Mouse (Mus musculus) MEL (cell line): ENCODE data around the gene Rab11a. TPM values are rescaled to one million over a fixed set of nuclear protein-coding genes. Genes with fewer than 3 reads are reported as not detected.

ENCODE experiments used
- DNase-seq: peaks from one replicate; pipeline ENCODE4 v3.0.0; 2011; ENCODE audit warnings: low read depth, low spot score
- H3K27ac ChIP-seq: 2 replicates; pipeline ENCODE4 v1.5.1; 2012; ENCODE audit warnings: low read depth, mild to moderate bottlenecking, control low read depth, low read length, moderate library complexity; ENCODE audit not compliant: control insufficient read depth
- H3K27me3 ChIP-seq, 2 experiments: fragments of 150-350 bp in 1 of 2; sonication (generic) in 1 of 2; 2 replicates each; pipeline ENCODE4 v1.6.1; 2012; ENCODE audit warnings: low read length in 2 of 2, mild to moderate bottlenecking in 2 of 2, improper control_type of control experiment in 1 of 2, moderate library complexity in 1 of 2; ENCODE audit not compliant: insufficient read depth in 2 of 2, control insufficient read depth in 1 of 2
- H3K36me3 ChIP-seq, 2 experiments: 2 replicates each; pipeline ENCODE4 v1.6.1; 2012 to 2014; ENCODE audit warnings: low read length in 2 of 2, improper control_type of control experiment in 1 of 2, inconsistent platforms in 1 of 2, mild to moderate bottlenecking in 1 of 2; ENCODE audit not compliant: insufficient read depth in 2 of 2, control insufficient read depth in 1 of 2
- H3K4me1 ChIP-seq, 2 experiments: fragments of 150-350 bp in 1 of 2; sonication (generic) in 1 of 2; 2 replicates each; pipeline ENCODE4 v1.6.1; 2012; ENCODE audit warnings: low read length in 2 of 2, improper control_type of control experiment in 1 of 2, mild to moderate bottlenecking in 1 of 2; ENCODE audit not compliant: insufficient read depth in 2 of 2, control insufficient read depth in 1 of 2
- H3K4me3 ChIP-seq, 2 experiments: fragments of 150-350 bp in 1 of 2; sonication (generic) in 1 of 2; 2 replicates each; pipeline ENCODE4 v1.5.1; 2012; ENCODE audit warnings: low read depth in 2 of 2, low read length in 2 of 2, mild to moderate bottlenecking in 2 of 2, moderate library complexity in 2 of 2, control low read depth in 1 of 2, improper control_type of control experiment in 1 of 2; ENCODE audit not compliant: control insufficient read depth in 1 of 2, insufficient read depth in 1 of 2
- H3K79me2 ChIP-seq: 2 replicates; pipeline ENCODE4 v1.6.1; 2012; ENCODE audit warnings: mild to moderate bottlenecking, low read length, moderate library complexity; ENCODE audit not compliant: control insufficient read depth, poor library complexity, insufficient read depth
- H3K9ac ChIP-seq: 2 replicates; pipeline ENCODE4 v1.6.1; 2012; ENCODE audit warnings: low read depth, mild to moderate bottlenecking, control low read depth, low read length, moderate library complexity; ENCODE audit not compliant: control insufficient read depth, poor library complexity, severe bottlenecking
- H3K9me3 ChIP-seq: fragments of 150-350 bp; sonication (generic); replicated peaks from 2 replicates; pipeline ENCODE4 v1.6.1; 2012; ENCODE audit warnings: mild to moderate bottlenecking, low read length, improper control_type of control experiment, moderate library complexity; ENCODE audit not compliant: insufficient read depth
- BHLHE40 ChIP-seq: IDR thresholded peaks from 2 replicates; pipeline ENCODE4 v1.6.1; 2012; ENCODE audit warnings: low read depth, mild to moderate bottlenecking, inconsistent platforms, low read length, improper control_type of control experiment, borderline replicate concordance
- CHD1 ChIP-seq: IDR thresholded peaks from 2 replicates; pipeline ENCODE4 v1.6.1; 2012; ENCODE audit warnings: low read depth, mild to moderate bottlenecking, inconsistent platforms, low read length, improper control_type of control experiment
- CTCF ChIP-seq, 3 experiments: IDR thresholded peaks in 2 of 3; conservative IDR thresholded peaks in 1 of 3; 2 replicates each; pipeline ENCODE4 v1.5.1; 2011 to 2012; ENCODE audit warnings: low read length in 3 of 3, low read depth in 2 of 3, mild to moderate bottlenecking in 2 of 3, improper control_type of control experiment in 1 of 3, inconsistent platforms in 1 of 3, mixed read lengths in 1 of 3, moderate library complexity in 1 of 3; ENCODE audit not compliant: control insufficient read depth in 1 of 3, insufficient read depth in 1 of 3, poor library complexity in 1 of 3, severe bottlenecking in 1 of 3
- E2F4 ChIP-seq: IDR thresholded peaks from 2 replicates; pipeline ENCODE4 v1.6.1; 2011; ENCODE audit warnings: low read depth, low read length, improper control_type of control experiment, borderline replicate concordance
- ELF1 ChIP-seq: IDR thresholded peaks from 2 replicates; pipeline ENCODE4 v1.6.1; 2014; ENCODE audit warnings: low read depth, mild to moderate bottlenecking, inconsistent platforms, low read length, improper control_type of control experiment, moderate library complexity
- GABPA ChIP-seq: IDR thresholded peaks from 2 replicates; pipeline ENCODE4 v1.6.1; 2012; ENCODE audit warnings: low read depth, mild to moderate bottlenecking, inconsistent platforms, low read length, improper control_type of control experiment, moderate library complexity
- JUND ChIP-seq: IDR thresholded peaks from 2 replicates; pipeline ENCODE4 v1.6.1; 2011; ENCODE audit warnings: low read depth, mild to moderate bottlenecking, improper control_type of control experiment, low read length
- KAT2A ChIP-seq: conservative IDR thresholded peaks from 2 replicates; pipeline ENCODE4 v1.6.1; 2012; ENCODE audit warnings: low read depth, low read length, improper control_type of control experiment, inconsistent platforms
- MAFK ChIP-seq: IDR thresholded peaks from 2 replicates; pipeline ENCODE4 v1.6.1; 2011; ENCODE audit warnings: low read depth, mild to moderate bottlenecking, low read length, improper control_type of control experiment, borderline replicate concordance
- MYC ChIP-seq: IDR thresholded peaks from 2 replicates; pipeline ENCODE4 v1.6.1; 2011; ENCODE audit warnings: low read depth, mild to moderate bottlenecking, low read length, improper control_type of control experiment, moderate library complexity
- POLR2A ChIP-seq, 2 experiments: IDR thresholded peaks; 2 replicates each; pipeline ENCODE4 v1.6.1; 2011 to 2012; ENCODE audit warnings: low read length in 2 of 2, mild to moderate bottlenecking in 2 of 2, control low read depth in 1 of 2, improper control_type of control experiment in 1 of 2, low read depth in 1 of 2, moderate library complexity in 1 of 2; ENCODE audit not compliant: control insufficient read depth in 1 of 2, insufficient read depth in 1 of 2, poor library complexity in 1 of 2
- POLR2AphosphoS2 ChIP-seq: IDR thresholded peaks from 2 replicates; pipeline ENCODE4 v1.6.1; 2011; ENCODE audit warnings: low read length, improper control_type of control experiment
- POLR2AphosphoS5 ChIP-seq: IDR thresholded peaks from 2 replicates; pipeline ENCODE4 v1.6.1; 2012; ENCODE audit warnings: low read depth, borderline replicate concordance, mild to moderate bottlenecking, inconsistent platforms, low read length, moderate library complexity, mixed read lengths
- RAD21 ChIP-seq: IDR thresholded peaks from 2 replicates; pipeline ENCODE4 v1.6.1; 2011; ENCODE audit warnings: mild to moderate bottlenecking, low read depth, low read length, improper control_type of control experiment
- RCOR1 ChIP-seq: IDR thresholded peaks from 2 replicates; pipeline ENCODE4 v1.6.1; 2012; ENCODE audit warnings: low read depth, mild to moderate bottlenecking, inconsistent platforms, low read length, improper control_type of control experiment
- SIN3A ChIP-seq: IDR thresholded peaks from 2 replicates; pipeline ENCODE4 v1.6.1; 2012; ENCODE audit warnings: low read length, improper control_type of control experiment, inconsistent platforms
- SMC3 ChIP-seq: IDR thresholded peaks from 2 replicates; pipeline ENCODE4 v1.6.1; 2011; ENCODE audit warnings: low read depth, low read length, improper control_type of control experiment
- TBP ChIP-seq: IDR thresholded peaks from 2 replicates; pipeline ENCODE4 v1.8.0; 2011; ENCODE audit warnings: low read depth, low read length, improper control_type of control experiment
- USF2 ChIP-seq, 2 experiments: IDR thresholded peaks; 2 replicates each; pipeline ENCODE4 v1.6.1; 2011 to 2012; ENCODE audit warnings: improper control_type of control experiment in 2 of 2, low read length in 2 of 2, borderline replicate concordance in 1 of 2, inconsistent platforms in 1 of 2, low read depth in 1 of 2, mild to moderate bottlenecking in 1 of 2; ENCODE audit not compliant: insufficient read depth in 1 of 2
- ZC3H11A ChIP-seq: IDR thresholded peaks from 2 replicates; pipeline ENCODE4 v1.6.1; 2012; ENCODE audit warnings: low read depth, mild to moderate bottlenecking, inconsistent platforms, low read length, improper control_type of control experiment
- ZMIZ1 ChIP-seq: IDR thresholded peaks from 2 replicates; pipeline ENCODE4 v1.6.1; 2012; ENCODE audit warnings: low read depth, mild to moderate bottlenecking, inconsistent platforms, low read length, improper control_type of control experiment, moderate library complexity
- polyA plus RNA-seq, 2 experiments: library from polyadenylated mRNA; stranded (reverse) in 1 of 2; unstranded in 1 of 2; fragments of >175 nt in 1 of 2; fragments of >200 nt in 1 of 2; gene quantifications; 2 replicates each; pipeline versions ENCODE4 v1.2.1 to v1.2.4; 2012; ENCODE audit warnings: low replicate concordance in 2 of 2, low read depth in 1 of 2; ENCODE audit not compliant: insufficient read length in 2 of 2, insufficient read depth in 1 of 2, missing spikeins in 1 of 2
- total RNA-seq: library from RNA; depleted of rRNA; stranded (reverse); fragments of 300-350 nt; gene quantifications from 2 replicates; pipeline ENCODE4 v1.2.3, GENCODE M21; 2012

The Rab11a gene
- total and polyA plus RNA-seq, 3 experiments: 93.7 to 212 TPM; not detected in 1

DNA sequence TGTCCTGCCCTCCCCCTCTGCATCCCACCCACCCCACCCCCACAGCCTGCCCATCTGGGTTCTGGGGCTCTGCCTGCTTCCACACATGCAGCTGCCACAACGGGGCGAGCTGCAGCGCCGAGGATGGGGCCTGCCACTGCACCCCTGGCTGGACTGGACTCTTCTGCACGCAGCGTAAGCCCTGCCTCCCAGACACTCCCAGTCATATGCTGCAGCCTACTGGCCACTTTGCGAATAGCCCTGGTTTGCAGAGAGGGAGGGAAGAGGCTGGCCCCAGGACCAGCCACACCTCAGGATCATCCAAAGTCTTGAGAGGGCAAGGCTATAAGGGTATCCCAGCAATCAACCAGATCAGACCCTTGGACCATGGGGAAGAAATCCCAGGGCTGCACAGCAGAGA is 46.4 kb downstream of the Rab11a start:
- H3K4me3 ChIP-seq: no peak overlapping the region
- no peaks in the 10 kb centered on the region for H3K79me2 ChIP-seq
- H3K27me3 ChIP-seq: no peaks in the 10 kb centered on the region
- H3K36me3 ChIP-seq: no peaks in the 10 kb centered on the region; a peak in 1 of 4 replicates
- H3K9ac ChIP-seq: no peak overlapping the region
- H3K9me3 ChIP-seq: no peaks in the 10 kb centered on the region
- TF ChIP-seq CTCF (IDR thresholded peaks at IDR 0.05 in 2 of 3, conservative IDR thresholded peaks at IDR 0.05 in 1 of 3; ENCODE audit: control insufficient read depth in 1 of 3, insufficient read depth in 1 of 3, low read depth in 2 of 3, low read length in 3 of 3, poor library complexity in 1 of 3, severe bottlenecking in 1 of 3) (peak; percentile 33 to 65 (median 58); a peak in 5 of 6 replicates), BHLHE40 (no peak), RAD21 (peak; percentile 62), TBP (no peak), ZC3H11A (peak; percentile 37), SIN3A (no peak), SMC3 (peak; percentile 59), MYC (no peak), ELF1 (no peak)
- TF ChIP-seq, all 39 proteins: peak for 4
- DNase-seq: peak; percentile 26
- H3K27ac ChIP-seq: no peak overlapping the region
- no peaks in the 10 kb centered on the region for H3K4me1 ChIP-seq

GRCm38 (mm10) chr9:64690771-64691170 is 46.8 kb downstream of the Rab11a start:
- H3K4me3 ChIP-seq: no peak overlapping the region
- no peaks in the 10 kb centered on the region for H3K9me3 ChIP-seq
- no peak for DNase-seq
- no peaks in the 10 kb centered on the region for H3K36me3 ChIP-seq
- no peak overlapping the region for H3K27ac ChIP-seq
- no peaks in the 10 kb centered on the region for H3K27me3 ChIP-seq
- TF ChIP-seq POLR2A (IDR thresholded peaks at IDR 0.05; ENCODE audit: control insufficient read depth in 1 of 2, insufficient read depth in 1 of 2, low read depth in 1 of 2, low read length in 2 of 2, poor library complexity in 1 of 2): no peak
- TF ChIP-seq RCOR1: no peak
- TF ChIP-seq GABPA: no peak
- no peak for TF ChIP-seq MYC
- no peak for TF ChIP-seq MAFK
- TF ChIP-seq POLR2AphosphoS5: no peak
- TF ChIP-seq ZMIZ1: no peak
- no peak for TF ChIP-seq TBP
- no peak for TF ChIP-seq POLR2AphosphoS2
- no peak overlapping the region for H3K9ac ChIP-seq
- H3K79me2 ChIP-seq: no peaks in the 10 kb centered on the region
- no peaks in the 10 kb centered on the region for H3K4me1 ChIP-seq

GRCm38 (mm10) chr9:64688015-64688394 is 49.6 kb downstream of the Rab11a start:
- H3K36me3 ChIP-seq: no peaks in the 10 kb centered on the region
- peak; percentile 15 for DNase-seq
- no peak for TF ChIP-seq KAT2A
- no peak for TF ChIP-seq MYC
- no peak for TF ChIP-seq USF2 (IDR thresholded peaks at IDR 0.05; ENCODE audit: borderline replicate concordance in 1 of 2, insufficient read depth in 1 of 2, low read depth in 1 of 2, low read length in 2 of 2)
- TF ChIP-seq POLR2A (IDR thresholded peaks at IDR 0.05; ENCODE audit: control insufficient read depth in 1 of 2, insufficient read depth in 1 of 2, low read depth in 1 of 2, low read length in 2 of 2, poor library complexity in 1 of 2): no peak
- no peak for TF ChIP-seq MAFK
- no peak for TF ChIP-seq RCOR1
- TF ChIP-seq JUND: no peak
- no peak for TF ChIP-seq CHD1
- TF ChIP-seq SIN3A: no peak
- TF ChIP-seq E2F4: no peak
- TF ChIP-seq, all 39 proteins: peak for 0
- Histone ChIP-seq H3K4me1 (no peaks in the 10 kb centered on the region), H3K9me3 (no peaks in the 10 kb centered on the region), H3K4me3 (no peak overlapping the region), H3K79me2 (no peaks in the 10 kb centered on the region), H3K9ac (no peak overlapping the region), H3K27me3 (no peaks in the 10 kb centered on the region), H3K27ac (no peak overlapping the region)
